Mouse (Mus musculus): ENCODE measurements around the gene 1700007K13Rik. TPM values are rescaled to one million over a fixed set of nuclear protein-coding genes. Genes with fewer than 3 reads are reported as not detected.

1700007K13Rik gene
- total RNA-seq, 2 experiments from 2014 or later, result not detected

GRCm38 (mm10) chr2:28469461-28469860 lies 3.3 kb upstream of the 1700007K13Rik start:
- no peak for DNase-seq

DNA sequence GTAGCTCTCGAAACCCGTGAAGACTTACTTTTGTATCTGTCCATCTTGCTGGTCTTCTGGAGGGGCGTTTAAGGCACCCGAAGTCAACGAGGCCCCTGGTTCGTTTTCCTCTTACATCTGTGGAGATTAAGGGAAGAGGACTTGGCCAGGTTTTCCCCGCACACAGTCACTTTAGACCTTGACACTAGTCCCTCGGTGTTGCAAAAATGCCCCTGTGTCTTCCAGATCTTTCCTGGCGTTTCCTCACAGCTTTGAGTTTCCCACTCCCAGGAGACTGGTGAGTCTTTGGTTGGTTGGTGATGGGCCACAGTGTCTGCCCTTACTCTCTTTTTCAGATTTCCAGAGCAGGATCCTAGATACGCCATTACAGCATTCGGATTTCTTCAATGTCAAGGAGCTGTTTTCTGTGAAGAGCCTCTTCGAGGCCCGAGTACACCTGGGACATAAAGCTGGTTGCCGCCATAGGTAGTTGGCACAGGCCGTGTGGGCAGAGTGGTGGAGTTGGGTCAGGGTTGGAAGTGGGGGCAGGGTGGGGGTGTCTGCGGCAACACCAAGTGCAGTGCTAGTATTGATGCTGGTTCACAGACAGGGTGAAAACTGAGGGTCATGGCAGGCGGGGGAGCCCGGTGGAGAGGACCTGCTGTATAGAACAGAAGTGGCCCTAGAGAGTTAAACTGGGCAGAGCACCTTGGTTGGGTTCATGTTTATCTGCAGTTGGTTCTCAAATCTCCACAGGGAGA lies 2.5 kb upstream of the 1700007K13Rik start:
- no peak for DNase-seq

DNA sequence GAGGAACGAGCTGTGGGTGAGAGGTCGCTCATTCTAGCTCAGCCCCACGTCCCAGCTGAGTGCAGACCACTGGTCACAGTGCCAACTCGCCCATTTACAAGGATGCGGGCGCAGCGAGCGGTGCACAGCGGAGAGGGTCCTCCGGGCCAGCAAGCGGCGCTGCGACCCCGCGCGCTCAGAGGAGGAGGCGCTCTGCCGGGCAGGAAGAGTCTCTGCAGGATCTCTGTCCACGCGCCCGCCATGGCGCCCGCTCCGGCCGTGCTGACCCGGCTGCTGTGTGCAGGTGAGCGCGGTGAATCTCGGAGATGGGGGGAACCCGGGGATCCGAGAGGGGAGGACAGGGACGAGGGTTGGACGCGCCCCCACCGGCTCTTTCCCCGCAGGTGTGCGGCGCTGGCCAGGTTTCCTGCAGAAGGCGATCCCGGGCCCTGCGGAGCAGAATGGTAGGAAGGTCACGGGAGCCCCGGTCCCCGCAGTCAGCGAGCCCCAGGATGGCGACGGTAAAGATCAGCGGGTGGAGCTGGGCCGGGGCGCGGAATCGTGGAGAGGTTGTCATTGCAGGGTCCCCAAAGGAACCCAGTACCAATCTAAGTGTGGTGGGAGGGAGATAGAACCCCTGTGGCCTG lies 1.8 kb upstream of the 1700007K13Rik start, which contains the start of gene Mrps2:
TSS of gene Mrps2 (plus strand) at position 207 of the 626 bp plus-strand sequence.
- DNase-seq, result peak; percentile 88

DNA sequence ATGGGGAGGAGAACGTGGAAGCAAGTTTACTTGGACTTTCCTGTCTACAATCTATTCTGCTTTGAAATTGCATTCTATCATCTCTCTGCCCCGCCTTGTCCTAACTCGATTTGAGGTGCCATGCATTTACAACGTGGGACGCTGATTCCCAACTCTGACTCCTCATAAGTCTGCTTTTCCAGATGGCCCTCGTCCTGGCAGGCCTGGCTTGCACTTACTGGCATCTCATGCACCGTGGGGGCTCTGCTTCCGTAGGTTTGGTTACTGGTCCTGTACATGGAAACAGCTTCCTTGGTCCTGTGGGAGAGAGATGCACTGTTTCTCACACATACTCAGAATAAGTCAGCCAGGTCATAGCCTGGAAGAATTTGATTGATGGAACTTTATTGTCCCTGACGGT lies 1.2 kb downstream of the 1700007K13Rik start:
- DNase-seq, result no peak

- DNase-seq, result peak; percentile 67
Measured at GRCm38 (mm10) chr2:28463919-28464318, 2.2 kb downstream of the 1700007K13Rik start.

- DNase-seq, result no peak
Measured at GRCm38 (mm10) chr2:28456616-28457015, 9.5 kb downstream of the 1700007K13Rik start.

DNA sequence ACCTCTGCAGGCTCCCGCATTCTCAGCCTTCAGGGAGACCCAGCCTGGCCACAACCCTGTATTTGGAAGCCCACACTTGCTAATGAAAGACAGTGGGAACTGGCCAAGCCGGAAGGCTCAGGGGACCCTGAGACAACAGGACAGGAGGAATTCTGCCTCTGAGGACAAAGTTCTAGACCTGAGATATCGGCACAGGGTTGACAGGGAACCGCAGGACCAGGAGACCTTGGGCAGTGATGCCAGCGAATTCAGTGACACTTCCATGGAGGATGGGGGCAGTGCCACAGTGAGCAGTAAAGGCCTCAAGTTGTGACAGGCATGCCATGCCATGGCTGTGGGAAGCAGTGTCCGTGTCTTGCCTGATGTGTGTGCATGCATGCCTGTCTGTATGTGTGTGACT lies 12.6 kb downstream of the 1700007K13Rik start:
- DNase-seq, result no peak

DNA sequence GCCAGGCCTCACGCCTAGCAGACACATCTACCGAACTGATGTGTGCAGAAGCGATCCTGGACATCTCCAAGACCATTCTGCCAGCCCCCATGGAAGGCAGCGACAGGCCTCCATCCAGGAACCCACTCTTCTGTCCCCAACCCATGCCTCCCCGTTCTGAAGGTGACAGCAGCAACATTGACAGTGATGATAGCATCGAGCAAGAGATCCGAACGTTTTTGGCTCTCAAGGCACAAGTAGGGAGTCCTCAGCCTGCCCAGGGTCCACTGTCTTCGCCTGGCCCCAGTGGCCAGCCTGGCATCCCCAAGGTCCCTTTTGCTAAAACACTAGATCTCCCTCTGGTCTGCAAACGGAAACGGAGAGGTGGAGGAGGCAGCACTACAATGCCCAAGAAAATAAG lies 14.5 kb downstream of the 1700007K13Rik start:
- DNase-seq, result no peak

DNA sequence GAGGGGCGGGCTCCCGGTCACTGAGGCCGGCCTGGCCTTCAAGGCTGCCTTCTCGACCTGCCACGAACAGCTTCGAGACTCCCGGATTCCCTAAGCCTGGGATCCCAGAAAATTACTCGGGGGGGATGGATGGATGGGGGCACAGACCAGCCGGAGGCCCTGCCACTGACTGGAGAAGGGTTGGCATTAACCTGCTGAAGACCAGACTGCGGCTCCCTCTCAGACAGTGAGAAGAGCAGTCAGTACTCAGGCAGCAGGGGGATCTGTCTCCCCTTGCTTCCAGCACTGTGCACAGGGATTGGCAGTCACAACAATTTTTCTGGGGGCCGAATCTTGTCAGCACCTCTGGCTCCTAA lies 18.8 kb downstream of the 1700007K13Rik start:
- no peak for DNase-seq

GRCm38 (mm10) chr2:28446515-28447314 lies 19.4 kb downstream of the 1700007K13Rik start, which contains the start of gene Ppp1r26:
Gene Ppp1r26 (plus strand): TSS chr2:28446800.
- peak; percentile 39 for DNase-seq

- DNase-seq, result no peak
Measured at GRCm38 (mm10) chr2:28446181-28446514, 20.0 kb downstream of the 1700007K13Rik start.

DNA sequence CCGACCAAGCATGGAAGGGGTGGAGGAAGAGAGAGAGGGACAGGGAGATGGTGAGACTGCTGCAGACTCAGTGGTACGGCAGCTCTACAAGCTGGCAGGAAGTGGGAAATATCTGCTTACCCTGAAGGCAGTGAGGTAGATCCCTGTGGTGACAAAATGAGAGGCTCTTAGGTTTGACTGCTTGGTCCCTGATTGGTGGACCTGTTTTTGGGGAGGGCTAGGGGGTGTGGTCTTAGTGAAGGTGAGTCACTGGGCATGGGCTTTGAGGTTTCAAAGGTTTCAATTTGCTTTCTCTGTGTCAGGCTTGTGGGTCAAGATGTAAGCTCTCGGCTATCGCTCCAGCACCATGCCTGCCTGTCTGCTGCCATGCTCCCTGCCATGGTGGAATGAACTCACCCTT lies 21.1 kb downstream of the 1700007K13Rik start:
- DNase-seq, result no peak

DNA sequence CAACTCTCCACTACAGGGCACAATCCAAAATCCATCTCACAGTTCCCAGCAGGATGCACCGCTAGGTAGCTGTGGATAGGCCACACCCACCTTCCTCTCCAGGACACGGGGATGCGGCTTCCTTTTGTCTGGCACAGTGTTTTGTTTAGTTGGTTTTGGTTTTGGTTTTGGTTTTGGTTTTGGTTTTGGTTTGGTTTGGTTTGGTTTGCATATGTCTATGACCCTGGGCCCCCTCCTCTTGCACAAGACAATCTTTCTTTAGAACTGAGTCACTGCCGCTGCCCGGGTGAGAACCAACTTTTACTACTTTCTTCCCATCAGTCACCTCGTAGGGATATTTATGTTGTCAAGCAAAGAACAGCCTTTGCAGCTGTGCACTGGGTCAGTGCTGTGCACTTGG lies 25.3 kb downstream of the 1700007K13Rik start:
- no peak for DNase-seq

- no peak for DNase-seq
Measured at GRCm38 (mm10) chr2:28435401-28435800, 30.7 kb downstream of the 1700007K13Rik start.

DNA sequence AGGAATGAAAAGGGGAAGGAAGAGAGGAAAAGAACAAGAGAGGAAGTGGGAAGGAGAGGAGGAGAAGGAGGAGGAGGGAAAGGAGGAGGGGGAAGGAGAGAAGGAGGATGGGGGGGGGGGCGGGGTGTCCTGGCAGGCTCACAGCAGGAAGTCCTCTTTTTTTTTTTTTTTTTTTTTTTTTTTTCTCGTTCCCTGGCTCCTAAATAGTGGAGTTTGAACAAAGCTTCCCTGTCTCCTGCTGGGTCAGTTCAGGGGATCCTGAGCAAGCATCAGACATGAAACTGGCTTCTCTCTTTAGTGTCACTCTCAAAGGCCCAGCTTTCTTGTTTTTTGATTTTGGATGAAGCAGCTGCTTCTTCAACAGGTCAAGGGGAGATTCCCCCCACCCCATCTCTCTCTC lies 32.6 kb downstream of the 1700007K13Rik start:
- no peak for DNase-seq

DNA sequence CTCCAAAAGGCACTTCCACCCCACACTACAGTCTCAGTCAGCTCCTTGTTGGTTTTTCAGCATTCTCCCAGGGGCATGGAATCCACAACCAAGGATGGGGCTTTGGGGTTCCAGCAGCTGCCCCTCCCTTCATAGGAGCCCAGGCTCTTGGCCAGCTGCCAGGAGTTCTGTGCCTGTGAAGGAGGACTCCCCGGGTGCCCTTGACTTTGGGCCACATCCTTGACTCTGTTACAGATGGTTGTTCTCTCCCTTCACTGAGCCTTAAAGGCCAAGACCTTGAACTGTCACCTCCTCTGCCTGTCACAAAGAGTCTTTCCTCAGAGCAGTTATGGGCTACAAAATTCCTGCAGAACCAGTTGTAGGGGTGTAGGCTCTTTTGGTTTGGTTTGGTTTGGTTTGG lies 33.3 kb downstream of the 1700007K13Rik start:
- no peak for DNase-seq

- DNase-seq, result no peak
Measured at GRCm38 (mm10) chr2:28430846-28431245, 35.3 kb downstream of the 1700007K13Rik start.

- DNase-seq, result no peak
Measured at GRCm38 (mm10) chr2:28427226-28427625, 38.9 kb downstream of the 1700007K13Rik start.

DNA sequence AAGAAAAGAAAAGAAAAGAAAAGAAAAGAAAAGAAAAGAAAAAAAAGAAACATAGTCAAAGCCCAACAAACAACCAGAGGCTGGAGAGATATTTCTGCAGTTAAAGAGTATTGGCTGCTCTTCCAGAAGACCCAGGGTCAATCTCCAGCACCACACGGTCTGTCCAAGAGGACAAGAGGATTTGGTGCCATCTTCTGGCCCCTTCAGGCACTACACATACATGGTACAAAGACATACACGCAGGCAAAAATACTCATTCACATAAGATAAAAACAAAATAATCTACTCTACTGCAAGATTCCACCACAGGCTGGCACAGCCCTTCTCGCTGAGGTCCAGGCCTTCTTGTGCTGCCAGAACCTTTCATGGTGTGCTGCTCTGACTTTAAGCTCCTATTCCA lies 43.0 kb downstream of the 1700007K13Rik start:
- DNase-seq, result peak; percentile 53

- DNase-seq, result peak; percentile 93
Measured at GRCm38 (mm10) chr2:28419898-28420297, 46.2 kb downstream of the 1700007K13Rik start.

GRCm38 (mm10) chr2:28418034-28418433 lies 48.1 kb downstream of the 1700007K13Rik start:
- peak; percentile 94 for DNase-seq

DNA sequence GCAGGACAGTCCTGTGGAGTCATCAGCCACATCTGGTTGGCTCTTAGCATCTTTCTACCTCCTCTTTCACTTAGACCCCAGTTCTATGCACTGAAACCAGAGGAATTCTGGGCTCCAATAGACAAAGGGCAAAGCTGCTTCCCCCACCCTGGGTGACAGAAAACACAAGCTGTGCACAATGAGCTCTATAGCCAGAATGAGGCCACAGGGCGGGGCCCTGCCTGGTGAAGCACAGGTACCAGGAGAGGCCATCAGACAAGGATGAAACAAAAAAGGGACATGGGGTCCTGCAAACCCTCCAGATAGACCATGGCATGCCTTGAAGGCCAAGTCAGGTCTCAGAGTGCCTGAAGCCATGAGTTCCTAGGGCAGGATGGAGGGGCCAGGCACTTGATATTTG lies 49.6 kb downstream of the 1700007K13Rik start:
- no peak for DNase-seq

DNA sequence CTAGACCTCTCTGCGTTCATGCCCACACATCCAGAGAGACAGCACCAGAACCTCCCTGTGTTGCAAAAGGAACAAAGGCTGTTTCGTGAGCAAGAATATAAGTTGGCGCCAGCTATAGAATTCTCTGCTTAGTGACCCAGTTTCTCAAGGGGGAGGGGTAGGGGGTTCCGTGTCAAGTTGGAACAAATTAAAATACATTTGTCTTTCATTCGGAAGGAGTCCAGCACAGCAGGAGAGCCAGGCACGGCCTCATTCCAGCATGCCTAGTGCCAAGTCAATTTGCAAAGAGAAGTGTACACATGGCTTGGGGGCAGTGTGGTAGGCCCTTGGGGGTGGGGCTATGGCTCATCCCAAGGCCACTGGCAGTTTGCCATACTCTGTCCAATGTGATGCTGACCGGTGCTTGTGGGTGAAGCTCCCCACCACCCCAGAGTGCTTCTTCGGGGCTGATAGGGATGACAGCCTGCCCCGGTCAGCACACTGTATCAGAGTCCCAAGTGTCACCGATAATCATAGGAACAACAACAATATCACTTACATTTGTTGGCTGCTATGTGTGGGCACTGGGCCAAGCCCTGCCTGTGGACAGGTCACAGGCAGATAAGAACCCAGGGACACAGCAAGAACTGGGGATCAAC lies 50.6 kb downstream of the 1700007K13Rik start:
- peak; percentile 58 for DNase-seq

Measured in heart, postnatal 4 days (tissue).